Mouse (Mus musculus): ENCODE data around the gene Tmem136. TPM values are rescaled to one million over a fixed set of nuclear protein-coding genes. Genes with fewer than 3 reads are reported as not detected.

The Tmem136 gene
- total RNA-seq (2023) = not detected in 4 replicates

DNA sequence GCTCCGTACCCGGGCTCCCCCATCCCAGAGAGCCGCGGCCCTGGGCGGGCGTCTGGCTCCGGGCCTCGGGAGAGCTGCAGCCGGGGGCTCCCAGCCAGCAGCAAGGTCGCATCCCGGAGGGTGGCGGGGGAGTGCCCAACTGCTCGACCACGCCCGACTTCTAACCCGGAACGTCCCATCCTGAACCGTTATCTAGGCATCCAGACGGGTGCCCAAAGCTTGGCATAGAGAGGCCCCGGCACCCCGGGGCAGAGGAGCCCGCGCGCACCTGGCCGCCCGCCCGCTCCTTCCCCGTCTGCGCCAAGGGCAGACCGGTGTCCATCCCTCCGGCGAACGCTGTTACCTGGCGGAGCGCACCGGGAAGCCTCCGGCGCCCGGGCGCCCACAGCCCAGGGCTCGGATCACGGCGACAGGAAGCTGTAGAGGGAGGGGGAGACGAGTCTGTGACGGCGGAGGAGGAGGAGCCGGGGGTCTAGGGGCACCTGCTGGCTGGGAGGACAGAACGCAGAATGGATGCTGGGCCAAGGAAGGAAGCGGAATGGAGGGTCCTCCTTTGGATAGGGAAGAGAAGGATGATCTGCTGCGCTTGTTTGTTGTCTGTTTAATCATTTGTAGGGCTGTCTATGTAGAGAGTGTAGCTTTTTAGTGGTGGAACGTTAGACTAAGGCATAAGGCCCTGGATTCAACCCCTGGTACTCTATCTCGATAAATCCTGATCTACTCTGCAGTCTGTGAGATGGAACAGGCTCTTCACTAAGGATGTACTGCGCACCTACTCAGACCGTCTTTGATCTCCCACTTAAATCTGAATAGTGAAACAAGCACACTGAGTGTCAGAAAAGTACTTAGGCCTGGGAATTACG is at the start of gene Tmem136:
Tmem136 (minus strand) TSS at position 437 of the 863 bp plus-strand sequence.

DNA sequence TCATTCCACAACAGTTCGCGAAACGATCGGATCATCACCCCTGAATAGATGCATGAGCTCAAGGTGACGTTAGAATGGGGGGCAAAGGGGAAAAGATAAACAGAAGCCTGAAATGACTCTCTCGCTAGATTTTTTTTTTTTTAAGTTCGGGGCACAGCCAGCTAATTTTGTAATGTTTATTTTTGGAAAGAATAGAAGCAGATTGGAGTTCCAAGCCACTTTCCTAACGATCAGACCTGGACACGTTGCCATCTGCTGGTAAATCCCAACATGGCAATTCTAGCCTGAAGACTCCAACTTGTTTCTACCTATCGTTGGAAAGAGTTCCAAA is 9.2 kb downstream of the Tmem136 start, which contains the start of gene Arhgef12:
Arhgef12 (minus strand) TSS at position 53 of the 331 bp plus-strand sequence.

Other genes with a start within 250 kb of the Tmem136 start
- gene Grik4, start 172.1 kb downstream of the Tmem136 start, total RNA-seq (2023) = not detected in 4 replicates
- 14.0 to 18.8 TPM (median 18.1 TPM) in 4 replicates for gene Arhgef12, start 9.3 kb downstream of the Tmem136 start, total RNA-seq (2023)
- not detected in 4 replicates for gene Pou2f3, start 93.8 kb upstream of the Tmem136 start, total RNA-seq (2023)
- gene Oaf, start 123.3 kb upstream of the Tmem136 start, total RNA-seq (2023) = 0.36 to 1.8 TPM (median 0.91 TPM) in 3 of 4 replicates, not detected in the other
- gene Trim29, start 194.3 kb upstream of the Tmem136 start, total RNA-seq (2023) = not detected in 4 replicates

All from B cell, adult 62 days (primary cell).